Mouse (Mus musculus) kidney, postnatal 25 days (tissue): Measurements from ENCODE around the gene Arl6ip5.
"Not testable (repeated sequence)": the region's sequence is repeated elsewhere in the genome, so short reads cannot be mapped to it uniquely, and the experiment has no call there.

Source experiments
- DNase-seq, 2 experiments: peaks; one replicate each; pipeline ENCODE4 v3.0.0; 2021; ENCODE audit warnings: mixed read lengths in 2 of 2

Arl6ip5 gene

DNA sequence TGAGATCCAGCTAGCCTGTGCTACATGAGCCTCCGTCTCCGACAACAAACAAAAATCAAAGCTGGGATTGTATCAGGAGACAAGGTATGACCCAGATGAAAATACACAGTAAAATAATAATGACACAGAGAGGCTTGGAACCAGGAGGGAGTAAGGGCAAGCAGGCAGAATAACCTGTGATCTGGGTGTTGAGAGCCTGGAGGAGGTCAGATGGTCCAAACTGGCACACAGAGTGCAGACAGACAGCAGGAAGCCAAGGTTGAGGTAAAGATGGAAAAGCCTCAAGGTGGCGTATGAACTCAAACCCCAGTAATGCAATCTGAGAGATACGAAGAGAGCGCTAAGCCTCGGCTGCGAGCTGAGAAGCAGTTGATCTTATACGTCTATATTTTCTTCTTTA lies 14.0 kb downstream of the Arl6ip5 start:
- no peak for DNase-seq

DNA sequence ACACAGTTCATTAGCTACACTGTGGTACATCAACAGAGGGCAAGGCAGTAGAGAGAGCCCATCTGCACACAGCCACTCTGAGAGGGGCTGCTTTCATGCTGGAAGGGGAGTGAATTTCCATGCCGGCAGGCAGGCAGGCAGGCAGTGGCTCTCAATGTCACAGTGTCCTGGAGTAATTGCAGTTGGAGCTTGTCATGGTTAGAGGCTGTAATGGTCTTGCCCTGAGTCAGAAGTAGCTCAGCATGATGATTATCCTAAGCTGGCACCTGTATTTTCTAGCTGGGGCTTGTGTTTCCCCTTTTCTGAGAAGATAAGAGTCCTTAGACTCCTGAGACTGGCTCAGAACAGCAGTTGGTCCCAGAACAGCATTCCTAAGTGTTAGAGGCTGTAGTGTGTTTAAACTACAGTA lies 15.6 kb downstream of the Arl6ip5 start:
- no peak for DNase-seq

GRCm38 (mm10) chr6:97227067-97227847 lies 16.8 kb downstream of the Arl6ip5 start:
- DNase-seq = no peak

DNA sequence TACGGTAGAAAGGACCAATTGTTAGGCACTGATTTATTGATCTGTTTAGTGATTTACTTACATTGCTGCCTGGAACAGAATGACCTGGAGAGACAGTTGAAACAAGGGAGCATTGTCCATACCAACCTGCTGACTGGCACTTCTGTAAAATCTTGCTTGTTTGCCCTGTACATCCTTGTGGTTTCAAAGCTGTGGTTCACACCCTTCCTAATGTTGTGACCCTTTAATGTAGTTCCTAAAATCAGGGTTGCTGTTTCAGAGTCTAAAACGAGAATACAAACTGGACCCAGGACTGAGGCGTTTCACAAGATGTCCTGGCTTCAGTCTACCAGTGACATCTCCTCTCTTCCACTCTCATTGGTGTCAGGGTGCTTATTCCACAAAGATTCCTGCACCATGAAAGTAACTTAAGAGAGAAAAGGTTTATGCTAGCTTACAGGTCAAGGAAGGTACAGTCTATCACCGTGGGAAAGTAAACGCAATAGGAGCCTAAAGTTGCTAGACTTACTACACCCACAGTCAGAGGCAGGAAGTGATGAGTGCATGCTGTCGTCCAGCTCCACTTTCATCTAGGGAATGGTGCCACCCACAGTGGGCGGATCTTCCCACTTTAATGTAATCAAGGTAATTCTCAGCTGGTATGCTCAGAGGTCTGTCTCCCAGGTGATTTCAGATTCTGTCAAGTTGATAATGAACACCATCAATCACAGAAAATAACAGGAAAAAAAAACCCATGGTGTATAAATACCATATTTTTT lies 24.6 kb downstream of the Arl6ip5 start:
- DNase-seq = no peak

GRCm38 (mm10) chr6:97236088-97236487 lies 25.6 kb downstream of the Arl6ip5 start:
- no peak for DNase-seq

GRCm38 (mm10) chr6:97239360-97239759 lies 28.9 kb downstream of the Arl6ip5 start:
- no peak for DNase-seq

- DNase-seq = no peak
Measured at GRCm38 (mm10) chr6:97240092-97240491, 29.6 kb downstream of the Arl6ip5 start.

DNA sequence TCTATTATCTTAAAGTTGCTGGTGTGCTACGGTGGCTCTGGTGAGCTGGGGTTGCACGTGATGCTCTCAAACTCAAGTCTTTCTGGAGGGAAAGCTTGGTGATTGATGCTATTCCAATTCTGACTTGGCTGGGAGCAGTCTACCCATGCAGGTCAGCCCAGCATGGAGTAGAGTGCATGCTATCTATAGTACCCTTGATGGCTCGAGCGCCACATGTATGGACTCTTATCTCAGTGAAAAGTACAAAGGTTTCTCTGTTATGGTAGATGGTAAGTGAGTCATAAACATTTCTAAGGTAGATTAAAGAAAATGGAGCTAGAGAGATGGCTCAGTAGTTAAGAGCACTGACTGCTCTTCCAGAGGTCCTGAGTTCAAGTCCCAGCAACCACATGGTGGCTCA lies 32.0 kb downstream of the Arl6ip5 start:
- DNase-seq = no peak

GRCm38 (mm10) chr6:97245200-97245599 lies 34.7 kb downstream of the Arl6ip5 start:
- no peak for DNase-seq

DNA sequence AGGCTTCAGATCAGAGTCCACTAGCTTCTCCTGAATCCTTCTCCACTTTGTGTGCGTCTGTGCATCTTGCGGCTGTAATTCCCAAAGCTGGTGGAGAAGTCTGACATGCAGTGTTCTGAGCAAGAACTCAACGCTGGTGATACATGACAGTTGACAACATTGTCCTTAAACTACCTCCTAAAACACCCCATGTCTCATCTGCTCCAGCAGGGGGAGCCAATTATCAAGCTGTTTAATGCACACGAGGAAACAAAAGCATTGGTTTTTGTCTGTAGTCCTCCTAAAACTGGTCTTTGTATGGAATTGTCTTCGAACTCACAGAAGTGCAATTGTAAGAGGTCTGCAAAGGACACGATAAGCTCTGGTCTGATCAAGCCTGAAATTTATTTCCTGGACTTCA lies 40.5 kb downstream of the Arl6ip5 start:
- peak; percentile 65 to 76 for DNase-seq

DNA sequence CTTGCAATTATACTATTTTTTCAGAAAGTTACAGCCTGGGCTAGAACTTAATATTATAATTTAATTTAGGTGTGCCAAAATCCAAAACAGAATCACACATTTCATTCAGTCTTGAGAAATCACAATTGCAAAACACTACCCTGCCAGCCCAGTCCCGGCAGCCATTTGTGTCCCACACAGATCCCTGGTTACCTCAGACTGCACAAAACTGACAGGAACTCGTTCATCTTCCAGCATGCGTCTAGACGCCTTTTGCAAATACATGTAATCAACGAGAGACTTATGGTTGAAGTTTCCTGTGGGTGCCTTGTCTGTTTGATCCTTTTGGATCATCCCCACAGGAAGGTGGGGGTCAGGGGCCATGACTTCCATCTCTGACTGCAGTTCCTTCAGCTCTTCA lies 41.6 kb downstream of the Arl6ip5 start:
- no peak for DNase-seq

DNA sequence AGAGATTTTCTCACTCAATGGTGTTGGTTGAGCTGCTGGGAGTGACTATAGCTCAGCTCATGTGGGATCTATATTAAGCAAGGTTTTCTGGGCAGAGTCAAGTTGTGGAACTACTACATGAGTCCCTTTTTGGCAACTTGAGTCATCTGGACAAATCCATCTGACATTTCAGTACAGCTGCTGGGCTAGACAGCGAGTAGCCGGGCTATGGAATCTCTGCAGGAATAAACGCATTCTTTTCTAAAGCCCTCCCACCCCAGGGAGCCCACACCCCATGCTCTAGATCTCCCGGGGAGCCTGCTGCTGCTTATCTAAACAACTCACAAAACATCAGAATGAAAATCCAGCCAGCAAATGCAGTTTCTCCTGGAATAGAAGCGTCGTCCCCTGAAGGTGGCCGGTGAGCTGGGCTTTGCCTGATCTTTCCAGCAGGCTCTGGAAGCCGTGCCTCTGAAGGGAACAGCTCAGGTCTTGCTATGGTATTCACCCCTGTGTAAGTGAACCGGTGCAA lies 42.3 kb downstream of the Arl6ip5 start, which contains the start of gene Lmod3:
Gene Lmod3, minus strand, starts transcription at position 49 of the 511 bp plus-strand sequence.
- DNase-seq = peak in 1 of 2 experiments; percentile 55

- no peak for DNase-seq
Measured at GRCm38 (mm10) chr6:97258489-97258888, 48.0 kb downstream of the Arl6ip5 start.

DNA sequence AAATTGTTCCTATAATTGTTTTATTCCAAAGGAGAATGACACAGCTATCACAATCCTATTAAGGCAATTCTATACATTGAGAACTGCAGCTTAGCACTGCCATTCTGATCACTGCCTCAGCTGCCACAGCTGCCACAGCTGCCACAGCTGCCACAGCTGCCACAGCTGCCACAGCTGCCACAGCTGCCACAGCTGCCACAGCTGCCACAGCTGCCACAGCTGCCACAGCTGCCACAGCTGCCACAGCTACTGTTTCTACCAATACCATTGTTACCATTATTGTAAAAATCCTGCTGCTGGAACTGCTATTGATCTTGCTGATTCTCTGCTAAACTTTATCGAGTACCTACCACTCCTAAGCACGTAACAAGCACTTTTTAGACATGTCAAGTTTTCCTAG lies 49.4 kb downstream of the Arl6ip5 start:
- not testable (repeated sequence) for DNase-seq

GRCm38 (mm10) chr6:97262229-97262628 lies 51.7 kb downstream of the Arl6ip5 start:
- no peak for DNase-seq

- not testable (repeated sequence) for DNase-seq
Measured at GRCm38 (mm10) chr6:97263750-97264149, 53.3 kb downstream of the Arl6ip5 start.

- no peak for DNase-seq
Measured at GRCm38 (mm10) chr6:97265240-97265639, 54.8 kb downstream of the Arl6ip5 start.

DNA sequence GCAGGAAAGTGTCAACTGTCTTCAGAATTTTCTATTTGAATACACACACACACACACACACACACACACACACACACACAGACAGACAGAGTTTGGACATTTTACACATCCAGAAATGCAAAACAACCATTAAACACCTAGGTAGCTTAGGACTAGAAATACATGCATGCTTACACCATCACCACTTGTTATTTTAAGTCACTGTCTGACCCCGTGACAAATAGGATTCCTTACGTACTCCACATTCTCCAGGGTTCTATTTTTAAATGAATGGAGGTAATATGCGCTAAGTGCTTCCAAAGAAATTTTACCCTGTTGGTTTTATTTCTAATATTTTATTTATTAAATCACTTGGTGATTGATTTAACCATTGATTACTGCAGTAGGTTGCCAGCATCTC lies 55.2 kb downstream of the Arl6ip5 start:
- DNase-seq = no peak

- no peak for DNase-seq
Measured at GRCm38 (mm10) chr6:97266661-97267060, 56.2 kb downstream of the Arl6ip5 start.

- no peak for DNase-seq
Measured at GRCm38 (mm10) chr6:97267132-97267531, 56.6 kb downstream of the Arl6ip5 start.

DNA sequence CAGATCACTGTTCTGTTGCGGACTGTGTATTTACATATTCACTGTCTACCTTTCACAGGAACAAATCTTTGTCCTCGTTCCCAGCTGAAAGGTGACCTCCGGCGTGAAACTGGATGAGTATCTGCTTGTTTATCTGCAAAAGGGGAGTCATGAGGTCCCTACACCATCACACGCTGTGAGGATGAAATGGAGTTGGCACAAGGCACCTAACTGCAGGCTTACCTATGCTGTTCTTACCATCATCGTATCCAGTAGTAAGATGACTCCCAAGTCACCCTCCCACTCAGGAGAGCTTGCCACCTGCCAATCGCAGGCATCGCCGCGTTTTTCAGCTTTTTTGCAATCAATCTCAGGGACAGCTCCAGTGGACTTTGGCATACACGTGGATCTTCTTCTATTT lies 59.1 kb downstream of the Arl6ip5 start:
- no peak for DNase-seq

DNA sequence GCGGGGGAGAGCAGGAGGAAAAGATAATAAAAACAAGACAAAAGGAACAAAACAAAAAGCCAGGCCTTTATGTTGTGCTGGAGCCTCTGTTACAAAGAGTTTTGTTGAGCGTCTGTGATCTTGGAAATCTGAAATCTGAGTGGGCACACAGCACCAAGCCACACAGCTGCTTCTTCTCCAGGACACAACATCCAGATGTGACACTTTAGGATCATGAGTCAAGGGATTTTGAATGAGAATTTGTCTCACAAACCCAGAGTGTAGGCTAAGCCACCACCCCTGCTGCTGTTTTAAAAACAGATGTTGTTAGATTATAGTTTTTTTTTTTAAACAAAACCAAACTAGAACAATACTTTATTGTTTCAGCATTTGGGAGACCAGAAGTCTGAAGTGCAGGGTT lies 61.9 kb downstream of the Arl6ip5 start:
- no peak for DNase-seq

- DNase-seq = no peak
Measured at GRCm38 (mm10) chr6:97273058-97273710, 62.7 kb downstream of the Arl6ip5 start.
